Mouse (Mus musculus): ENCODE measurements around the gene Manbal. TPM values are rescaled to one million over a fixed set of nuclear protein-coding genes. Genes with fewer than 3 reads are reported as not detected.

The Manbal gene
- polyA plus RNA-seq, 1 experiment: 75.9 TPM

DNA sequence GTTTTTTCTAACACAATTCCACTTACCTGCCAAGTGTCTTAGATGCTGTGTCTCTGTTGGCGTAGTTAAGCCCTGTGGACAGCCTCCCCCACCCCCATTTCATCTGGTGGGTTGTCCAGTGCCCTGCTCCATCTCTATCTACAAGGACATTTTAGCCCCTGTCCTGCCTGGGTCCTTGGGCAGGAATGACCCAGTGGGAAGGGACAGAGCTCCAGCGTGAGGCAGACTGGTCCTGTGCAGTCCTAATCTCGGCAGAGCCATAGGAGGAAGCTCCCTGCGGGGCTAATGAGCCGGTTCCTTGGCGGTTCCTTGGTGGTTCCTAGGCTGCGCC, 22.2 kb downstream of the Manbal start:
- DNase-seq: no peak
- Histone ChIP-seq H3K27me3 (replicated peaks; ENCODE audit: control insufficient read depth, insufficient read depth, low read length) (no peaks in the 10 kb centered on the region), H3K27ac (ENCODE audit: insufficient read depth, low read depth, low read length) (no peak overlapping the region), H3K36me3 (ENCODE audit: control insufficient read depth, insufficient read depth, low read length) (no peaks in the 10 kb centered on the region), H3K4me1 (ENCODE audit: control insufficient read depth, insufficient read depth, low read length) (no peaks in the 10 kb centered on the region), H3K4me3 (ENCODE audit: insufficient read depth, low read depth, low read length) (no peak overlapping the region)
- TF ChIP-seq POLR2A (IDR thresholded peaks at IDR 0.05; ENCODE audit: low read depth, low read length) (no peak), CTCF (conservative IDR thresholded peaks at IDR 0.05; ENCODE audit: insufficient read depth, insufficient read length, low read depth, low read length) (no peak)
- WGBS: 75% methylated on average over 7 of the region's 7 CpGs

DNA sequence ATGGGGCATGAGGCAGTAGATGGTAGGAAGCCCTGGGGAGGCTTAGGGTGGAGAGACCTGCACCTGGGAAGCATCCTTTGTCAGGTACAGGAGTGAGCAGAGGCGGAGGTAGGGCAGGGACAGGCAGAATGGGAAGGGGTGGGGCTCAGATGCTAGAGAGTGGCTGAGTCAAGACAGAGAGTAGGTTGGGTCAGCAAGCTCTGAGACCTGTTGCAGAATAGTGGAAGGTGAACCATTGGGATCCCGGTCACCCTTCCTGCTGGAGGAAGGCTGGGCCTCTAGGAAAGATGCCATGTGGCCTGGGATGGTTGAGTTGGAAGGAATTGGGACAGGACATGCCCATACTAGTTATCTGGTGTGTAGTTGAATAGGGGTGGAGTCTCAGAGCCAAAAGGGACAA, 24.9 kb downstream of the Manbal start:
- Histone ChIP-seq H3K27ac (ENCODE audit: insufficient read depth, low read depth, low read length) (no peak overlapping the region), H3K36me3 (ENCODE audit: control insufficient read depth, insufficient read depth, low read length) (no peaks in the 10 kb centered on the region), H3K27me3 (replicated peaks; ENCODE audit: control insufficient read depth, insufficient read depth, low read length) (no peaks in the 10 kb centered on the region), H3K4me3 (ENCODE audit: insufficient read depth, low read depth, low read length) (no peak overlapping the region), H3K4me1 (ENCODE audit: control insufficient read depth, insufficient read depth, low read length) (no peaks in the 10 kb centered on the region)
- DNase-seq: no peak
- WGBS: 100% methylated on average over 2 of the region's 2 CpGs
- no peak for TF ChIP-seq CTCF (conservative IDR thresholded peaks at IDR 0.05; ENCODE audit: insufficient read depth, insufficient read length, low read depth, low read length)
- no peak for TF ChIP-seq POLR2A (IDR thresholded peaks at IDR 0.05; ENCODE audit: low read depth, low read length)

DNA sequence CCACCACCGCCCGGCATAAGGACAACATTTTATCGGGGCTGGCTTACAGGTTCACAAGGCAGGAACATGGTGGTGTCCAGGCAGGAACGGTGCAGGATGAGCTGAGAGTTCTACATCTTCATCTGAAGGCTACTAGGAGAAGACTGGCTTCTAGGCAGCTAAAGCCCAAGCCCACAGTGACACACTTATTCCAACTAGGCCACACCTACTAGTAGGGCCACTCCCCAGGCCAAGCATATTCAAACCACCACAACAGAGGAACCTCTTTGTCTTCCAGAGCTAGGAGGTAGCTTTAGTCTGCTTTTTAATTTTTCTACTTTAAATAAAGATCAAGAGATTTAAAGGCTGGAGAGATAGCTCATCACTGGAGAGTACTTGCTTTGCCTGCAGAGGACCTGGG, 26.2 kb downstream of the Manbal start:
- H3K4me1 ChIP-seq (ENCODE audit: control insufficient read depth, insufficient read depth, low read length): no peaks in the 10 kb centered on the region
- WGBS: 100% methylated on average over 4 of the region's 4 CpGs
- H3K27ac ChIP-seq (ENCODE audit: insufficient read depth, low read depth, low read length): no peak overlapping the region
- no peak overlapping the region for H3K4me3 ChIP-seq (ENCODE audit: insufficient read depth, low read depth, low read length)
- TF ChIP-seq CTCF (conservative IDR thresholded peaks at IDR 0.05; ENCODE audit: insufficient read depth, insufficient read length, low read depth, low read length) (no peak), POLR2A (IDR thresholded peaks at IDR 0.05; ENCODE audit: low read depth, low read length) (no peak)
- no peak for DNase-seq
- no peaks in the 10 kb centered on the region for H3K36me3 ChIP-seq (ENCODE audit: control insufficient read depth, insufficient read depth, low read length)
- H3K27me3 ChIP-seq (replicated peaks; ENCODE audit: control insufficient read depth, insufficient read depth, low read length): no peaks in the 10 kb centered on the region

DNA sequence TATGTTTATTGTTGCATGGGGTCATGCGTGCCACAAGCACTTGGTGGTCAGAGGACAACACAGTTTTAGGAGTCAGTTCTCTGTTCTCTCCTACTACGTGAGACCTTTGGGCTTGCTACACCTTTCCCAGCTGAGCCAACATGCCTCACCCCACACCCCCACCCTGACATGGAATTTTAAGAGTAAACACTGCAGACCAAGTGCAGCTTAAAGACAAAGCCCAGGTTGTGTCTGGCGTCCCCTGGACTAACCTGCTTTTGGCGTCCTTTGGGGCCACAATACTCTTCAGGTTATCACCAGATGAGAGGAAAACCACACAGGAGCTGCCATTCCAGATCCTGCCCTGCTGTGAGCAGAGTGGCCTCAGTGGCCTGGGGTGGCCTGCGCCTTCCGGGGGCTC, 27.5 kb downstream of the Manbal start:
- Histone ChIP-seq H3K4me3 (ENCODE audit: insufficient read depth, low read depth, low read length) (no peak overlapping the region), H3K4me1 (ENCODE audit: control insufficient read depth, insufficient read depth, low read length) (no peaks in the 10 kb centered on the region), H3K36me3 (ENCODE audit: control insufficient read depth, insufficient read depth, low read length) (no peaks in the 10 kb centered on the region), H3K27ac (ENCODE audit: insufficient read depth, low read depth, low read length) (no peak overlapping the region), H3K27me3 (replicated peaks; ENCODE audit: control insufficient read depth, insufficient read depth, low read length) (no peaks in the 10 kb centered on the region)
- TF ChIP-seq POLR2A (IDR thresholded peaks at IDR 0.05; ENCODE audit: low read depth, low read length): no peak
- TF ChIP-seq CTCF (conservative IDR thresholded peaks at IDR 0.05; ENCODE audit: insufficient read depth, insufficient read length, low read depth, low read length): no peak
- no peak for DNase-seq
- WGBS: 79% methylated on average over 6 of the region's 6 CpGs

DNA sequence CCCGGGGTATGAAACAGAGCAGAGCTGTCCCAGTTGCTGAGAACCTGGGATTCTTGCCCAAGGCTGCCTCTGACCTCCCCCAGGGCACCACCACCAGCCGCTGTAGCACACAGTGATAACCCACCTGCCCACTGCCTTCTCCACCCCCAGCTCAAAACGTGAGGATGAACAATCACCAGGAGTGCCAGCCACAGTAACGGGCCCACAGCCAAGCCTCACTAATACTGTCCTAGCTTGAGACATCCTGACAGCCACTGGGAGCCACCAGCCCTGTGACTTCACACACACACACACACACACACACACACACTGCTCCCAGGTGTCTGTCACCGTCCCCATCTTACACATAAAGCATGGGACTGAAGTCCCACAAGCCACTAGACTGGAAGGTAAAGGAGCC, 28.0 kb downstream of the Manbal start:
- no peak for DNase-seq
- H3K27ac ChIP-seq (ENCODE audit: insufficient read depth, low read depth, low read length): no peak overlapping the region
- H3K4me3 ChIP-seq (ENCODE audit: insufficient read depth, low read depth, low read length): no peak overlapping the region
- H3K27me3 ChIP-seq (replicated peaks; ENCODE audit: control insufficient read depth, insufficient read depth, low read length): no peaks in the 10 kb centered on the region
- 71% methylated on average over 5 of the region's 5 CpGs for WGBS
- no peaks in the 10 kb centered on the region for H3K36me3 ChIP-seq (ENCODE audit: control insufficient read depth, insufficient read depth, low read length)
- TF ChIP-seq CTCF (conservative IDR thresholded peaks at IDR 0.05; ENCODE audit: insufficient read depth, insufficient read length, low read depth, low read length) (no peak), POLR2A (IDR thresholded peaks at IDR 0.05; ENCODE audit: low read depth, low read length) (no peak)
- H3K4me1 ChIP-seq (ENCODE audit: control insufficient read depth, insufficient read depth, low read length): no peaks in the 10 kb centered on the region

DNA sequence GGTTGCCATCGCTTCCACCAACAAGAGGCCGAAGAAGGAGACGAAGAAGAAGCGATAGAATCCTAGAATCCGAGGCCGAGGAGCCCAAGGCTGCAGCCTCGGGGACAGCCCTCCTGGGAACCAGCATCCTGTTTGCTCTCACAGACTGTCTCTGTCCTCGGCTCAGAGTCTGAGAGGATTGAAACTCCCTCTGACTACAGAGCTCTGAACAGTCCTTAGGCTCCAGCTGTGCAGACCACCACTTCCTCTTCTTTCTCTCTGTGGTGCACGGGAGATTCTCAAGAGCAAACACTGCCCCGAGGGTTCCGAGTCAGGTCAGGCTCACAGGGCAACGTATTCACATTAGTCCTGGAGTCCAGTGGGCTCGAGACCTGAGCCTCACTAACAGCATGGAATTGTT, 28.6 kb downstream of the Manbal start:
- no peaks in the 10 kb centered on the region for H3K27me3 ChIP-seq (replicated peaks; ENCODE audit: control insufficient read depth, insufficient read depth, low read length)
- no peaks in the 10 kb centered on the region for H3K36me3 ChIP-seq (ENCODE audit: control insufficient read depth, insufficient read depth, low read length)
- DNase-seq: no peak
- TF ChIP-seq POLR2A (IDR thresholded peaks at IDR 0.05; ENCODE audit: low read depth, low read length): no peak
- no peak for TF ChIP-seq CTCF (conservative IDR thresholded peaks at IDR 0.05; ENCODE audit: insufficient read depth, insufficient read length, low read depth, low read length)
- no peaks in the 10 kb centered on the region for H3K4me1 ChIP-seq (ENCODE audit: control insufficient read depth, insufficient read depth, low read length)
- 66% methylated on average over 13 of the region's 13 CpGs for WGBS
- H3K4me3 ChIP-seq (ENCODE audit: insufficient read depth, low read depth, low read length): no peak overlapping the region
- no peak overlapping the region for H3K27ac ChIP-seq (ENCODE audit: insufficient read depth, low read depth, low read length)

DNA sequence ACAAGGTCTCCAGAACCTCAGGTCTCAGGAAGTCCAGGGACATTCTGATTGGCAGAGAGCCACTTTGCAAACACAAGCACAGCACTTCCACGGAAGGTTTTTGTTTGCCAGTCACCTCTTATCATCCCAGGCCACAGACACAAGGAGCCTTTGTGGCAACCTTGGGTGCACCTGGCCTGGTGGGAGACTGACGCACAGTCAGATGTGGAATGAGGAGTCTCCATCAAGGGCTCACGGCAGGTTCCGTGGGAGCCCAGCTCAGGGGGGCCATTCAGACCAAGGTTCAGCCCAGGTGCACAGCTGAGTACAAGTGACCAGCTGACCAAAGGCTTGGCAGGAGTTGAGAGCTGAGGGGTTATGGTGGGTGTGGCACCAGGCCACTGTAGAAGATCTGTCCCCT, 30.0 kb downstream of the Manbal start:
- no peaks in the 10 kb centered on the region for H3K27me3 ChIP-seq (replicated peaks; ENCODE audit: control insufficient read depth, insufficient read depth, low read length)
- WGBS: 70% methylated on average over 4 of the region's 4 CpGs
- no peaks in the 10 kb centered on the region for H3K4me1 ChIP-seq (ENCODE audit: control insufficient read depth, insufficient read depth, low read length)
- H3K36me3 ChIP-seq (ENCODE audit: control insufficient read depth, insufficient read depth, low read length): no peaks in the 10 kb centered on the region
- no peak for DNase-seq
- H3K4me3 ChIP-seq (ENCODE audit: insufficient read depth, low read depth, low read length): no peak overlapping the region
- TF ChIP-seq POLR2A (IDR thresholded peaks at IDR 0.05; ENCODE audit: low read depth, low read length) (no peak), CTCF (conservative IDR thresholded peaks at IDR 0.05; ENCODE audit: insufficient read depth, insufficient read length, low read depth, low read length) (no peak)
- no peak overlapping the region for H3K27ac ChIP-seq (ENCODE audit: insufficient read depth, low read depth, low read length)

DNA sequence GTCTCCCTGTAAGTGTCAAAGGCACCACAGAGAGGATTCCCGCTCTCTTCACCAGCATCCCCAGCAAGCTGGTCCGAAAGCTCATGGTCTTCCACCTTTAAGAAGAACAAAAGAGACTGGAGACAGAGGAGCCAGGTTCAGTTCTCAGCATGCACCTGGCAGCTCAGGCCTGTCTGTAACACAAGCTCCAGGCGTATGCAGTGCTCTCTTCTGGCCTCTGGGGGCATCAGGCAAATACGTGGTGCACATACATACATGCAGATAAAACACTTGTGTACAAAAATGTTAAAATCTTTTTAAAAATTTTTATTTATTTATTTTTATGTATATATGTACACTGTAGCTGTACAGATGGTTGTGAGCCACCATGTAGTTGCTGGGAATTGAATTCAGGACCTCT, 31.1 kb downstream of the Manbal start:
- Histone ChIP-seq H3K27ac (ENCODE audit: insufficient read depth, low read depth, low read length) (no peak overlapping the region), H3K27me3 (replicated peaks; ENCODE audit: control insufficient read depth, insufficient read depth, low read length) (no peaks in the 10 kb centered on the region), H3K4me1 (ENCODE audit: control insufficient read depth, insufficient read depth, low read length) (no peaks in the 10 kb centered on the region), H3K36me3 (ENCODE audit: control insufficient read depth, insufficient read depth, low read length) (no peaks in the 10 kb centered on the region), H3K4me3 (ENCODE audit: insufficient read depth, low read depth, low read length) (no peak overlapping the region)
- DNase-seq: no peak
- over 99% methylated on average over 4 of the region's 4 CpGs for WGBS
- TF ChIP-seq CTCF (conservative IDR thresholded peaks at IDR 0.05; ENCODE audit: insufficient read depth, insufficient read length, low read depth, low read length): peak; percentile 16; the same call in 1 of the 2 replicates
- no peak for TF ChIP-seq POLR2A (IDR thresholded peaks at IDR 0.05; ENCODE audit: low read depth, low read length)

Measured in kidney, adult 2 months (tissue).